Mouse (Mus musculus): ENCODE measurements around the gene Mgll.
A peak's percentile ranks its signal among the peaks of the same experiment; 100 is the strongest.

Gene Mgll

DNA sequence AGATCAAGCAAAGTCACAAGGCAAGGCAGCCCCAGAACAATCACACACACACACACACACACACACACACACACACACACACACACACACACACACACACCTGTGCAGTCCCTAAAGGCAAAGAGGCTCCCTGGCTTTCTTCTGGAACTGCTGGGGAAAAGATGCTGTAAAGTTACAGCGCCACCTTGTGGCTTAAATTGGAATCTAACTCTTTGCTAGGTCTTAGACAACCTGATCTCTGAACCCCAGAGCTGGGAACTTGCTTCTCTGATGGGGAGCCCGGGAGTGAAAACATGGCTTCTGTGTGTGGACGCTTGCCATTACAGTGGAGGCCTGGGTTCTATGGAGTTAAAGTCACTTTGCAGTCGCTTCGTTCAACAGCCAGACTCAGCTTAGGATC, 131.4 kb downstream of the Mgll start:
- DNase-seq (ENCODE audit: low spot score): peak; percentile 80

DNA sequence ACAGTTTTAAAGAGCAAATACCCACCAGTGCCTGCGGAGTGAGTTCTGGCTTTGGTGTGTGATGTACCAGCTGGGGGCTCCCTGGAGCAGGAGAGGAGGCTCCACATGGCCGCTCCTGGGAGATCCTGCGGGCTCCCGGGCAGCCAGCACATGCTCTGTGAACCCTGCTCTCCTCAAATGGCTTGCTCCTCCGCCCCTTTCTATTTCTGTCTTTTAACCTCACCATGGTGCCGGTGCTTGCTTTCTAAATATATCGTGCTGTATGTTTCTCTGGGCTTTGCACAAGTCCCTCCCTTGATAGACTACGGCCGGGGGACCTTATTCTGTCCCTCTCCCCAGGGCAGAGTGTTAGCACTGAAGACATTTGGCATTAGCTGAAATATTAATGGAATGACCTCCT, 133.0 kb downstream of the Mgll start:
- no peak for DNase-seq (ENCODE audit: low spot score)

DNA sequence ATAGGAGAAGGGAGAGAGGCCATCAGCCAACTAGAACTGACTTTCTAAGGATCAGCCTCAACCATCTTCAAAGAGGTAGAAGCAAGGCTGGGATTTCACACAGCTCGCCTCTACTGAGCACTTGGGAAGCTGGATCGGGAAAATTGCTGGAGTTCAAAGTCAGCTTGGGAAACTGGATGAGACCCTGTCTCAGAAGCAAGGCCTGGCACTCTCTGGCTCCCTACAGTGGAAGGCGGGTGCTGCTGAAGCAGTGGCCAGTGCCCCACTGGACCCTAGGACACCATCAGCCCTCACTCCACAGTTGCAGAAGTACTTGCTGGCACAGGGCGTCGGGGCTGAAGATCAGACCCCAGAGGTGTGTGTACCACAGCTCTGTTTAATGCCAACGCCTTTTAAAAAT, 133.6 kb downstream of the Mgll start:
- no peak for DNase-seq (ENCODE audit: low spot score)

GRCm38 (mm10) chr6:88858341-88858740, 134.1 kb downstream of the Mgll start:
- no peak for DNase-seq (ENCODE audit: low spot score)

DNA sequence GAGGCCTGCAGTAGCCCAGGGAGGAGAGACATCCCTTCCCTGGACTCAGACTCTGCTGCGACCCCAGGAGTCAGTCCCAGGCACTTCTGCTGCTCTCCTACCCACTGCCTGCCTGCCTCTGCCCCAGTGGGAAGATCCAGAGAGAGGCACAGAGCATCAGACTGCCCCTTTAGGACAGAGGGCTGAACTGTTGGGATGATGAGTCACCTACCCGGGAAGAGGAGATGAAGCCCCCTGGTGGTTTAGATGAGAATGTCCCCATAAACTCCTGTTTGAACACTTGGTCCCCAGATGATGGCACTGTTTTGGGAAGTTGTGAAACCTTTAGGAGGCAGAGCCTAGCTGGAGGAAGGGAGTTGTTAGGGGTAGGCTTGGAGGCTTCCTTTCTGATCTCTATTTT, 136.7 kb downstream of the Mgll start:
- DNase-seq (ENCODE audit: low spot score): no peak

- no peak for DNase-seq (ENCODE audit: low spot score)
These were observed 141.5 kb downstream of the Mgll start for GRCm38 (mm10) chr6:88865704-88866103.

DNA sequence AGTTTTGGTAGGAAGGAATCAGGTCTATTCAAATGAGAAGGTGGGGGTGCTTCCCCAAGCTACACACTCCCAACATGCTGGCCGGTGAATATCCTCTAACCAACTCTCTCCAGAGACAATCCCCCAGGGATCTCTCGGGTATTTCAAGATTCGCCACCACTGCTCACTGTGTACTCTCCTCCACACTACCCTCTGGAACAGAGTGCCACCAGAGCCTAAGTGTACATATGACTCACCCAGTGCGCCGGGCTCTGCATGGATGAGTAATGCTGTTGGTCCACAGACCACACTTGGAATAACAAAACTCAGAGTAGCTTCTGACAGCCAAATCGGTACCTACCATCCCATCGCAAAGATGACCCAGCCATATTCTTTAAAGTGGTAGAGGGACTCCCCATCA, 145.2 kb downstream of the Mgll start:
- no peak for DNase-seq (ENCODE audit: low spot score)

- no peak for DNase-seq (ENCODE audit: low spot score)
These were observed 146.4 kb downstream of the Mgll start for GRCm38 (mm10) chr6:88870594-88870993.

GRCm38 (mm10) chr6:88871546-88871945, 147.3 kb downstream of the Mgll start:
- no peak for DNase-seq (ENCODE audit: low spot score)

DNA sequence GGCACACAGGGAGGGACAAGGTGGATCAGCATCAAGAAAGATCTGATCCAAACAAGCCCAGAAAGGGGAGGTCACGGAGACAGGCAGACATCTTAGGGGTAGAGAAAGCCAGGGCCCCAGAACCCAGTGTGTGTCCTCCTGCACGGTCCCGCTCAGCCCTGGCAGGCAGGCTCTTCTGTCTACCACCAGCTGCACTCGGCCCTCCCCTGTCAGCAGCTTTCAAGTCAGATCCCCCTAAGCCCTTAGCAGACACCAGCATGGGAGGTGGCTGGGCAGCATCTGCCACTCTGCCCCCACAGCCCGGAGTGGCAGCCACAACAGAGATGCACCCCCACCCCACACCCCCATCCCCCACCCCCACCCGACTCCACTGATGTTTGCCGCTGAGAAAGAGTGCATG, 148.6 kb downstream of the Mgll start:
- no peak for DNase-seq (ENCODE audit: low spot score)

GRCm38 (mm10) chr6:88873965-88874867, 150.0 kb downstream of the Mgll start:
- no peak for DNase-seq (ENCODE audit: low spot score)

DNA sequence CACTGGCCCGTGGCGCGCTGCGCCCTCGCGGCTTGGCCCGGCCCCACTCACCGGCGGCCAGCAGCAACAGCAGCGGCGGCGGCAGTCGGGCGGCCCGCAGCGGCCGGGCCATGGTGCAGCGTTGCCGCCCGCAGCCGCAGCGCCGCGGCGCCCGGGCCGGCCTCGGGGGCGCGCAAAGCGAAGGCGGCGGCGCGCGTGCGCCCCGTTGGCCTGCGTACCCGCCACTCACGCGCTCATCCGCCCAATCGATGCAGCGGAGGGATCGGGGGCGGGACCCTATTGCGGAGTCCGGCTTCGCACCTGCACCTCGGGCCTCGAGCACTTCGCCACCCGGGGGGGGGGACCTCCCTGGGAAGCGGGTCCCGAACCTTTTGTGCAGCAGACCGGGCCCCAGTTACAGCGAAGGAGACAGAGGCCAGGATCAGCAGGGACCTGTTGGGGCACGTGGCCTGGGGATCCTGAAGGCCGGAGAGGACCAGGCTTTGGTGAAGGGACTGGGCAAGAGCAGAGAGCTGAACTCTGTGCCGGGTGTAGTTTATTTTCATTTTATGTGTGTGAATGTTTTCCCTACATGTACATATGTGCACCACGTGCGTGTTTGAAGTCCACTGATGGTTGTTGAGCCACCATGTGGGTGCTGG, 150.8 kb downstream of the Mgll start, which contains the start of gene Podxl2:
Podxl2 (minus strand) TSS at position 177 of the 641 bp plus-strand sequence.
- DNase-seq (ENCODE audit: low spot score): peak; percentile 87
